Mouse (Mus musculus) neural tube, embryonic 10.5 days (tissue): Measurements from ENCODE around the gene Espnl.
A peak's percentile ranks its signal among the peaks of the same experiment; 100 is the strongest.

Experiments used
- DNase-seq: peaks from one replicate; pipeline ENCODE4 v3.0.0-alpha.2; 2017; ENCODE audit warnings: low spot score; ENCODE audit errors: extremely low spot score

The Espnl gene

GRCm38 (mm10) chr1:91321760-91322438, at the start of gene Espnl:
TSS of gene Espnl (plus strand) at chr1:91322075.
- no peak for DNase-seq

- no peak for DNase-seq
Measured at GRCm38 (mm10) chr1:91272260-91272659, 49.6 kb upstream of the Espnl start.

- DNase-seq, result no peak
Measured at GRCm38 (mm10) chr1:91276581-91276980, 45.3 kb upstream of the Espnl start.

GRCm38 (mm10) chr1:91277480-91277879, 44.4 kb upstream of the Espnl start:
- no peak for DNase-seq

GRCm38 (mm10) chr1:91278410-91279119, 43.3 kb upstream of the Espnl start:
- DNase-seq, result no peak

GRCm38 (mm10) chr1:91279126-91279525, 42.7 kb upstream of the Espnl start:
- no peak for DNase-seq

- DNase-seq, result no peak
Measured at GRCm38 (mm10) chr1:91282582-91282981, 39.3 kb upstream of the Espnl start.

GRCm38 (mm10) chr1:91289375-91289774, 32.5 kb upstream of the Espnl start:
- DNase-seq, result no peak

- DNase-seq, result no peak
Measured at GRCm38 (mm10) chr1:91292101-91292825, 29.6 kb upstream of the Espnl start.

GRCm38 (mm10) chr1:91295544-91295943, 26.3 kb upstream of the Espnl start:
- DNase-seq, result no peak

- DNase-seq, result peak; percentile 89
Measured at GRCm38 (mm10) chr1:91297799-91298744, 23.8 kb upstream of the Espnl start, which contains the start of gene Scly. TSS of gene Scly (plus strand) at chr1:91298338.

- no peak for DNase-seq
Measured at GRCm38 (mm10) chr1:91299026-91299706, 22.7 kb upstream of the Espnl start.

GRCm38 (mm10) chr1:91299707-91300426, 22.0 kb upstream of the Espnl start:
- DNase-seq, result no peak

- no peak for DNase-seq
Measured at GRCm38 (mm10) chr1:91301206-91301920, 20.5 kb upstream of the Espnl start.

GRCm38 (mm10) chr1:91302021-91302420, 19.9 kb upstream of the Espnl start:
- no peak for DNase-seq

GRCm38 (mm10) chr1:91304621-91305020, 17.3 kb upstream of the Espnl start:
- DNase-seq, result no peak

- DNase-seq, result no peak
Measured at GRCm38 (mm10) chr1:91309366-91310085, 12.3 kb upstream of the Espnl start.

- DNase-seq, result no peak
Measured at GRCm38 (mm10) chr1:91312273-91312672, 9.6 kb upstream of the Espnl start.

GRCm38 (mm10) chr1:91313251-91313650, 8.6 kb upstream of the Espnl start:
- no peak for DNase-seq
